Mouse (Mus musculus) hindbrain, embryonic 12.5 days (tissue): ENCODE results near the gene Icam1. TPM values are rescaled to one million over a fixed set of nuclear protein-coding genes. Genes with fewer than 3 reads are reported as not detected.

Experiments used
- ATAC-seq: fragments of 200-750 bp; cut with Nextera tagmentation; 2 replicates; pipeline ENCODE4 v1.8.0; 2017; ENCODE audit warnings: moderate TSS enrichment; ENCODE audit not compliant: low FRiP score
- H3K27ac ChIP-seq: fragments of 300-500 bp; sonication (generic); 2 replicates; pipeline ENCODE4 v1.5.1; 2016; ENCODE audit warnings: mild to moderate bottlenecking
- H3K27me3 ChIP-seq: fragments of 300-500 bp; sonication (generic); 2 replicates; pipeline ENCODE4 v1.6.1; 2016; ENCODE audit warnings: mild to moderate bottlenecking
- H3K36me3 ChIP-seq: fragments of 300-500 bp; sonication (generic); 2 replicates; pipeline ENCODE4 v1.6.1; 2016; ENCODE audit warnings: mild to moderate bottlenecking
- H3K4me1 ChIP-seq: fragments of 300-500 bp; sonication (generic); 2 replicates; pipeline ENCODE4 v1.6.1; 2016
- H3K4me2 ChIP-seq: fragments of 300-500 bp; sonication (generic); replicated peaks from 2 replicates; pipeline ENCODE4 v1.6.1; 2016; ENCODE audit warnings: mild to moderate bottlenecking
- H3K4me3 ChIP-seq: fragments of 300-500 bp; sonication (generic); 2 replicates; pipeline ENCODE4 v1.5.1; 2016; ENCODE audit warnings: mild to moderate bottlenecking
- H3K9ac ChIP-seq: fragments of 300-500 bp; sonication (generic); 2 replicates; pipeline ENCODE4 v1.6.1; 2016; ENCODE audit warnings: mild to moderate bottlenecking, moderate library complexity
- H3K9me3 ChIP-seq: fragments of 300-500 bp; sonication (generic); replicated peaks from 2 replicates; pipeline ENCODE4 v1.6.1; 2016; ENCODE audit warnings: mild to moderate bottlenecking
- WGBS: fragments of 180-500 bp; shearing (Covaris S2); methylation state at CpG from one replicate; pipeline ENCODE4 v1.1.7; 2016; 5-methylcytosine and 5-hydroxymethylcytosine counted together
- microRNA counts: library from miRNA; unstranded; fragments of <30 nt; microRNA quantifications from one replicate; lab custom pipeline; 2017
- microRNA-seq: library from miRNA; unstranded; fragments of <30 nt; microRNA quantifications from one replicate; pipeline ENCODE4, GENCODE M21; 2017
- polyA plus RNA-seq: library from polyadenylated mRNA; unstranded; fragments of >200 nt; fragmentation: Nextera tagmentation; extraction: Ambion mirVana; gene quantifications from 2 replicates; pipeline ENCODE4 v1.2.1, GENCODE M21; 2016

The Icam1 gene
- polyA plus RNA-seq, 1 experiment from 2014 or later, result 5.5 TPM

GRCm38 (mm10) chr9:21075625-21076024, 59.8 kb downstream of the Icam1 start:
- Histone ChIP-seq H3K4me3 (no peak overlapping the region), H3K4me1 (peaks cover 12% of the 10 kb centered on the region), H3K9ac (no peak overlapping the region), H3K4me2 (no peak overlapping the region), H3K27me3 (no peaks in the 10 kb centered on the region), H3K27ac (no peak overlapping the region), H3K9me3 (no peaks in the 10 kb centered on the region), H3K36me3 (peaks cover 62% of the 10 kb centered on the region)
- WGBS, result 86% methylated on average over 3 of the region's 3 CpGs
- no peak for ATAC-seq

MicroRNAs within 50 kb of the gene (microRNA counts, 519-probe panel; counts per million panel counts)
- 4,063 counts per million, percentile 82 among the panel's probes with 10 or more counts for microRNA mmu-miR-1900 (lab: Ali Mortazavi, UCI)

Small RNAs within 50 kb of the gene (microRNA-seq; reads per million reads assigned to microRNA genes)
- gene Mir1900 (not detected), gene Mir7082 (1.1 reads per million)

Other genes starting within 250 kb of the Icam1 start
- 1.5 and 2.0 TPM in 2 replicates for gene Col5a3, start 200.9 kb upstream of the Icam1 start, polyA plus RNA-seq
- gene Rdh8, start 197.5 kb upstream of the Icam1 start, polyA plus RNA-seq, result not detected in 2 replicates
- 2.0 and 2.4 TPM in 2 replicates for gene A230050P20Rik, start 147.3 kb upstream of the Icam1 start, polyA plus RNA-seq
- gene Angptl6, start 136.3 kb upstream of the Icam1 start, polyA plus RNA-seq, result 4.8 and 5.5 TPM in 2 replicates
- gene Ppan, start 127.8 kb upstream of the Icam1 start, polyA plus RNA-seq, result 55.1 and 59.5 TPM in 2 replicates
- 282 and 283 TPM in 2 replicates for gene Eif3g, start 117.4 kb upstream of the Icam1 start, polyA plus RNA-seq
- 95.2 and 102 TPM in 2 replicates for gene Dnmt1, start 56.1 kb upstream of the Icam1 start, polyA plus RNA-seq
- 22.1 and 26.5 TPM in 2 replicates for gene S1pr2, start 39.2 kb upstream of the Icam1 start, polyA plus RNA-seq
- gene Mrpl4, start 13.2 kb upstream of the Icam1 start, polyA plus RNA-seq, result 103 and 106 TPM in 2 replicates
- gene Icam4, start 13.4 kb downstream of the Icam1 start, polyA plus RNA-seq, result 1.7 and 2.1 TPM in 2 replicates
- 0.13 and 0.23 TPM in 2 replicates for gene Icam5, start 16.1 kb downstream of the Icam1 start, polyA plus RNA-seq
- gene Zglp1, start 51.1 kb downstream of the Icam1 start, polyA plus RNA-seq, result 2.4 TPM in 1 of 2 replicates, not detected in the other
- 1.3 TPM in 2 replicates for gene Gm49373, start 57.1 kb downstream of the Icam1 start, polyA plus RNA-seq
- gene Fdx1l, start 57.6 kb downstream of the Icam1 start, polyA plus RNA-seq, result 46.4 and 48.4 TPM in 2 replicates
- gene Gm38431, start 76.0 kb downstream of the Icam1 start, polyA plus RNA-seq, result 1.6 and 2.5 TPM in 2 replicates
- 58.8 and 66.9 TPM in 2 replicates for gene Raver1, start 76.0 kb downstream of the Icam1 start, polyA plus RNA-seq
- 16.3 and 18.1 TPM in 2 replicates for gene Tyk2, start 115.3 kb downstream of the Icam1 start, polyA plus RNA-seq
- 271 and 274 TPM in 2 replicates for gene Cdc37, start 134.0 kb downstream of the Icam1 start, polyA plus RNA-seq
- gene Pde4a, start 149.7 kb downstream of the Icam1 start, polyA plus RNA-seq, result 11.4 and 11.7 TPM in 2 replicates
- 54.8 and 55.6 TPM in 2 replicates for gene Keap1, start 223.4 kb downstream of the Icam1 start, polyA plus RNA-seq
- 1.5 and 1.9 TPM in 2 replicates for gene S1pr5, start 232.5 kb downstream of the Icam1 start, polyA plus RNA-seq
- gene Atg4d, start 249.3 kb downstream of the Icam1 start, polyA plus RNA-seq, result 43.4 and 46.8 TPM in 2 replicates